Mouse (Mus musculus): Measurements from ENCODE around the gene Hsh2d. TPM values are rescaled to one million over a fixed set of nuclear protein-coding genes. Genes with fewer than 3 reads are reported as not detected.

The Hsh2d gene
- polyA plus RNA-seq, 2 experiments from 2014 or later = 32.1 to 38.1 TPM

GRCm38 (mm10) chr8:72190215-72190539 is 739 bp downstream of the Hsh2d start:
- peak; percentile 9 for ATAC-seq

- ATAC-seq = no peak
These were observed 2.6 kb downstream of the Hsh2d start for GRCm38 (mm10) chr8:72192065-72192464.

GRCm38 (mm10) chr8:72197997-72198396 is 8.6 kb downstream of the Hsh2d start:
- ATAC-seq = no peak

- ATAC-seq = no peak
These were observed 19.1 kb downstream of the Hsh2d start for GRCm38 (mm10) chr8:72208582-72208981.

- no peak for ATAC-seq
These were observed 20.8 kb downstream of the Hsh2d start for GRCm38 (mm10) chr8:72210222-72210621.

- no peak for ATAC-seq
These were observed 21.3 kb downstream of the Hsh2d start for GRCm38 (mm10) chr8:72210710-72211109.

- ATAC-seq = no peak
These were observed 22.4 kb downstream of the Hsh2d start for GRCm38 (mm10) chr8:72211846-72212245.

GRCm38 (mm10) chr8:72212751-72213150 is 23.3 kb downstream of the Hsh2d start, which contains the start of gene Cib3:
Cib3 (minus strand) TSS chr8:72212837.
- no peak for ATAC-seq

GRCm38 (mm10) chr8:72213536-72213935 is 24.1 kb downstream of the Hsh2d start, which contains the start of gene Gm11034:
Gm11034 (minus strand) TSS chr8:72213636.
- no peak for ATAC-seq

- ATAC-seq = no peak
These were observed 25.6 kb downstream of the Hsh2d start for GRCm38 (mm10) chr8:72215060-72215459.

GRCm38 (mm10) chr8:72215871-72216270 is 26.4 kb downstream of the Hsh2d start:
- peak; percentile 59 for ATAC-seq

- no peak for ATAC-seq
These were observed 29.5 kb downstream of the Hsh2d start for GRCm38 (mm10) chr8:72218781-72219540.

- peak; percentile 96 for ATAC-seq
These were observed 30.3 kb downstream of the Hsh2d start, which contains the start of gene Fam32a for GRCm38 (mm10) chr8:72219541-72220363. Fam32a (plus strand) TSS chr8:72219730.

GRCm38 (mm10) chr8:72220758-72221157 is 31.3 kb downstream of the Hsh2d start:
- no peak for ATAC-seq

GRCm38 (mm10) chr8:72222656-72223055 is 33.2 kb downstream of the Hsh2d start:
- ATAC-seq = no peak

- peak; percentile 87 for ATAC-seq
These were observed 50.3 kb downstream of the Hsh2d start, which contains the start of gene Ap1m1 for GRCm38 (mm10) chr8:72239499-72240402. Ap1m1 (plus strand) TSS chr8:72240018.

- no peak for ATAC-seq
These were observed 50.9 kb downstream of the Hsh2d start for GRCm38 (mm10) chr8:72240403-72240763.

- ATAC-seq = no peak
These were observed 51.5 kb downstream of the Hsh2d start for GRCm38 (mm10) chr8:72240951-72241350.

GRCm38 (mm10) chr8:72242226-72242625 is 52.8 kb downstream of the Hsh2d start:
- no peak for ATAC-seq

- ATAC-seq = no peak
These were observed 55.2 kb downstream of the Hsh2d start for GRCm38 (mm10) chr8:72244610-72245009.
